Mouse (Mus musculus) ovary, adult 18-20 months (tissue): Measurements from ENCODE around the gene Slc41a2.

Experiments
- DNase-seq: peaks from one replicate; pipeline ENCODE4 v3.0.0; 2022; ENCODE audit warnings: low spot score, mixed read lengths

The Slc41a2 gene

DNA sequence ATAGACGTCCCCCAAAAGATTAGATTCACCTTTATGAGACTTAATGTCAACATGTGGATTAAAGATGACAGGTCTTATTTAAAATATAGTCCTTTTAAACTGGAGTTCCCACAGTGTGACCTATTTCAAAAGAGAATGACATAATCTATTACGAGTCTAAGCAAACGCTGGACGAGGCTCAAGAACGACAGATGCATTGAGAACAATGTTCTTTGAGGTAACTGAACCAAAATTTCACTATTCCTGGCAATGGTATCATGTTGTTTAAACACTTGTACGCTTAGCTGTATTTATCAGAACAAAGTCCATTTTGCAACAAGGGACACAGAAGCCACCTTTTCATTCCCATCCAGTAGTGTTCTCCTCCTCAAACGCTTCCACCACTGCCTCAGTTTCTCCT, 27.3 kb downstream of the Slc41a2 start:
- DNase-seq, result no peak

DNA sequence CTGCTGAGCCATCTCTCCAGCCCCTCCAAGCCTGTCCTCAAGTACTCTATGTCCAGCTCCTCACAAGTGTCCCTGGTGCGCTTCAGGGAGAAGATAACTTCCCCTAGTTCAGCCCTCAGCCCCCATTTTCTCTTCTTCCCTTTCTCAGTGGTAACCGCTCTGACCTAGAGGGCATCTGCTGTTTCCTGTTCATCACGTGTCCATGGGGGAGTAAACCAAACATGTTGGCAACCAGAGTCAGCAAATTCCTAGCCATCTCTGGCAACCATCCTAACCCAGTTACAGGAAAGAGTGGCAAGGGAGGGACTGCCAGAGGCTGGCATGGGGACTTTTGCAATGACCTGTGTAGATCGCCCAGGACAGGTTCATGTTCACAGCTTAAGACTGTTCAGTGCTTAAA, 36.0 kb downstream of the Slc41a2 start:
- peak; percentile 19 for DNase-seq

DNA sequence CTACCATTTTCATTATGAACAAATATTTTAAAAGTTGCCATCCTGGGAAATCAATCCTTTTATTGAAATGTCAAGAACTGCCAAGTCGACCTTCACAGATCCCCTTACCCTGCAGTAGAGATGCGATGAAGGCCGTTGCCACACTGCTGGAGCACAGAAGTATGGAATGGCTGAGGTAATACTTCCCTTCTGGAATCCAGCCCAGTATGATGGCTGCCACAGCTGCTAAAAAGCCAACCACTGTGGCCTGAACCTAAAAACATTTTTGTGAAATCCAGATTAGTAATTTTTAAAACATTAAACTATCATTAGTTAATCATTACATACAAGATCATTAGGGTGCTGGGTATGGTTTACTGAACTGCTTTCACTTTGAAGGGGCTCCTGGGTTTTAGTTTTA, 36.6 kb downstream of the Slc41a2 start:
- no peak for DNase-seq

DNA sequence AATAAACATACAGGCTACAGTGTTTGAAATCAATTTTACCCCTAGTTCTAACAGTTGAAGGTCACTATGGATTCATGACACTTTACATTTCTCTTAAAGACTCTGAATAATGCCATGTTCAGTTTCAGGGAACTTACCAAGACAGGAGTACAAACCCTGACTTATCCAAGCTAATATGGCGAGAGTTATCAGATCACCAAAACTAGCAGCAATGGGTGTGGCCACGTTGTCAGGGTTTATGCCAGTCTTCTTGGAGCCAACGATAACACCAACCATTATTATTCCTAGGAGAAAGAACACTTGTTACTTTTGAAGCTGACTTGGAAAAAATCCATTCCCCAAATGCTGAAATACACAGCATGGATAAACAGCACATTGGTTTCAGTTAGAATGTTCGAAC, 40.7 kb downstream of the Slc41a2 start:
- no peak for DNase-seq

DNA sequence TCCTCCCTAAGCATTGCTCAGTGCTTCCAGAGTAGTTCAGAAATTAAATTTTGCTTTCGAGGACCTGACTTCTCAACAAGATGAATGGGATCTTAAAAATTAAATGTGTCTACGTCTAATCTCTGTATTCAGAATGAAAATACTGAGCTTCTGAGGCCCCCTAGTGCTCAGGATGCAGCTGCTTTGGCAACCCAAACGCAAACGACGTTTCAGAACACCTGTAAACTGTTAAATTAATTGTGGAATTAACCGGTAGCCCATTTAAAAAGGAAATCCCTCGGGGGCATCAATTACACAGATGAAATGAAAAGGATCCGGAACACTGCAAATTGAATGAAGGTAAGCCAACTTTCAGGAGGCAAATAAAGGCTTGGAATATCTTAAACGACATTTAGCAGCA, 42.9 kb downstream of the Slc41a2 start:
- no peak for DNase-seq

DNA sequence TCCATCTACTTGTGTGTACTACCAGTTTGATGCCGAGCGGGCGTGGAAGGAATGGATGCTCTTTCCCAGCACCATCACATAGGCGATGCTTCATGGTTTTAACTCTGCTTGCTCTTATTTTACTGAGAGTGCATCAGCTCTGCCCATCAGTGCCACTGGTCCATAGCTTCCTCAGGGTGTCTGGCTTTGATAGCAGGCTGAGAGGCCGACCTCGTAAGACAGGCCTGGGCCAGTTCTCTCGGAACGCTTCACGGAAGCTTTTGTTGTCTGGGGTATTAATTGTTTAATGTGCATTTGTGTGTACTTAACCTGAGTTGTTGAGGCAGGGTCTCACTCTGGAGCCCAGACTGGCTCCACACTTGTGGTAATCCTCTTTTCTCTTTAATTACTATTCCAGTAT, 44.3 kb downstream of the Slc41a2 start:
- DNase-seq, result no peak

DNA sequence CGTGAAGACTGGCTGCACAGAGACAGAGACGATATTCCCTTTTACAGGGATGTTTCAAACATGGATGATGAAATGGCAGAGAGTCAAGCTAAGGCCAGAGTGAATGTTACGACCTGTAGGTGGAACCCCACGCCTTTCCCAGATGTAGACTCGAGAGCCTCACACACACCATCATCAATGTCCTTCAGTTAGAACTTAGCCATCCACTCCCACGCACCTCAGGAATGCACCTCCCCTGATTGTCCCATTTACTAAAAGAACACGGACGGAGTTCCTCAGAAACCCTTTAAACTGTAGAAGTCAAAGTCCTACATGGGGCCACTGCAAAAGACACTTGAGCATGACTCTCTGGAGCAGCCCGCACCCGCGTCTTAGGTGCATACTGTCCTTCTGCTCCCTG, 46.0 kb downstream of the Slc41a2 start:
- DNase-seq, result peak; percentile 20

GRCm38 (mm10) chr10:83287828-83288227, 49.9 kb downstream of the Slc41a2 start:
- no peak for DNase-seq

DNA sequence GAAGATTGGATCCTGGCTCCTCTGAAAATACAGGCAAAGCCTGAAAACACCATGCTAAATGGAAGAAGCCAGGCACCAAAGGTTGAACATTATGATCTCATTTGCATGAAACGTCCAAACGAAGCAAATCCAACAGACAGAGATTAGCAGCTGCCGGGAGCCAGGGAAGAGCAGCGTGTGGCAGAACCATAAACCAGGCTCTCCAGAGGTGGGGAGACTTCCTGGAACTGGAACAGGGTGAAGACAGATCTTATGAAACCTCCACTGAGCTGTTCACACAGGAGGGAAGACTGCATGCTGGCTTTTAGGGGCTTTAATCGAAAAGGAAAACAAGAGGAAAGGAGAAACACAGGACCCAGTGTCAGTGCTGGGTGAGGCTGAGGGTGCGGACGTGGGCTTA, 51.3 kb downstream of the Slc41a2 start:
- DNase-seq, result no peak

DNA sequence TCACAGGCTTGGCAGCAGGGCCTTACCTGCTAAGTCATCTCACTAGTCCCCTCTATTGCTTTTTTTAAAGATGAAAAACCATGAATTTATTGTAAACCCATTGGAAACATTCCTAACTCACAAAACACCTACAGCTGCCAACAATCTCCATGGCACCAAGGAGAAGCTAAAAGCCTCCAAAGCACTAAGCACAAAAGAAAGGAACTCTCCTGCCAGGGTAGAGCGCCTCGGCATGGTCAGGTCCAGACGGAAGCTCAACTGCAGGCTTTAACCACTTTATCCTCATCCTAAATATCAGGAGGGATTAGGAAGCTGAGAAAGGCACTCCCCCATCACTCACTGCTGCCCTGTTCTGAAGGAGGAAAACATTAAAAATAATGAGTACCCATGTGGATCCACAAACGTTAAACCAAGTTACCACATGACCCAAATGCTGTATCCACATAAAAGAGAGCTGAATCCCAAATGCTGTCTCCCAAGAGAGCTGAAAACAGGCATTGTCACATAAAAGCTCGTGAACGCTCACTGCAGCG, 51.9 kb downstream of the Slc41a2 start:
- no peak for DNase-seq

DNA sequence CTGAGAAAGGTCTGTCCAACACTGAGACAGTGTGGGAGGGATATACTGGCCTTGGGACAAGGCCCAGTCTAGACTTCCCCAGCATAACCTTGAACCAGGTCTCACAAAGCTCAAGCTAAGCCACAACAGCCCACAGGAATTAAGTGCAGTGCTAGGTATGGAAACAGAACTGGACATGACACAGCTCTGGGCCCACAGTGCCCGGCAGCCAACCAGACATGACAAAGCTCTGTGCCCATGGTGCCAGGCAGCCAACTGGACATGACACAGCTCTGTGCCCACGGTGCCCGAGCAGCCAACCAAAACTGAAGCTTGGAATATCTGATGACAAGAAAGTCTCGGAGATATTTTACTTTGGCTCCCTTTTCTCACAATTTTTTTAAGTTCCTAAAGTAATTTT, 52.8 kb downstream of the Slc41a2 start:
- no peak for DNase-seq

- no peak for DNase-seq
These were observed 71.0 kb downstream of the Slc41a2 start for GRCm38 (mm10) chr10:83266731-83267130.

DNA sequence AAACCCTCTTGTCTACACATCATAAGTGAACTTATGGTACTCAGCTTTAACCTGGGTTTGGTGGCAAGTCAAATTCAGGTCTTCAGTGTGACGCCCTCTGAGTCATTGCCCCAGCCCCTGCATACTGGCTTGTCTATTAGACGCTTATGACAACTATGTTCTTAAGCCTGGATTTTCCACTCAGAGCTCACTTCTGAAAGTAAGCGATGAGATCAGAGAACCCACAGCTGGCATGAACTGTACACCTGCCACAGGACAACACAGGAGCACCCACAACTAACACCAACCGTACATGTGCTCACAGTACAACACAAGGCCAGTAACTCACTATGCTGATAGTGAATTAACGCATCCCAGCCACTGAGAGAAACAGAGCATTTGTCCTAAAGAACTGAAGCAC, 71.4 kb downstream of the Slc41a2 start:
- DNase-seq, result no peak

DNA sequence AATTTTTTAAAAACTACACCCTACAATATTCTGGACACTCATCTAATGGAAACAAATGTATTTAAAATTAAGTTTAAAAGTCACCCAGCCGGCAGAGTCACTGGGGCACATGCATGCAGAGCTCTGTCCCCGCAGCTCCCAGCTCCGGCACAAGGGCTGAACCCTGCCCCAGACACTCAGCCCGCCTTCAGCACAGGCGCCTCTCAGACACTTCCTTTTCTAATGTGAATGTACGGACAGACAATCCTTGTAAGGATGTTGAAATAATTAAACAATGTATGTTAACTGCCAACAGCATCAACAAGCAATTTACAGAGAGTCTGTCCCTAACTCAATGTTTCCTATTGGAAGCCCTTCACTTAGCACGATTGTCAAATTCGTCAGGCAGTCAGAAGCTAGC, 73.0 kb downstream of the Slc41a2 start:
- DNase-seq, result no peak

GRCm38 (mm10) chr10:83264056-83264455, 73.6 kb downstream of the Slc41a2 start:
- DNase-seq, result no peak

DNA sequence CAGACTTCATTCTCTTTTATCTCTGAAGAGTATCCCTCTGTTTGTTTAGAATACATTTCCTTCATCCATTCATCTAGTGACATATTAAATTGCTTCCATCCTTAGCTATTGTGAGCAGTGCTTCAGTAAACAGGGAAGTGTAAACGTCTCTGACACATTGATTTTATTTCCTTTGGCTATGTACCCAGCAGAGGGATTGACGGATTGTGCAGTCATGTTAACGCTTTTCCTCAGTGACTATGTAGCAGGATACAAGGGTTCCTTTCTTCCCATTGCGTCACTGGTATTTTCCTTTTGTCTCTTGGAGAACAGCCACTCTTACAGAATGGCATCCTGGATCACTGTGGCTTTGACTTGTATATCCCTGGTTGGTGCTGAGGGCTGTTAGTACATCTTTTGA, 76.4 kb downstream of the Slc41a2 start:
- no peak for DNase-seq

GRCm38 (mm10) chr10:83251377-83251776, 86.3 kb downstream of the Slc41a2 start:
- no peak for DNase-seq

GRCm38 (mm10) chr10:83248036-83248435, 89.6 kb downstream of the Slc41a2 start:
- DNase-seq, result no peak

- no peak for DNase-seq
These were observed 92.0 kb downstream of the Slc41a2 start for GRCm38 (mm10) chr10:83245720-83246119.

GRCm38 (mm10) chr10:83244131-83244530, 93.6 kb downstream of the Slc41a2 start:
- no peak for DNase-seq

DNA sequence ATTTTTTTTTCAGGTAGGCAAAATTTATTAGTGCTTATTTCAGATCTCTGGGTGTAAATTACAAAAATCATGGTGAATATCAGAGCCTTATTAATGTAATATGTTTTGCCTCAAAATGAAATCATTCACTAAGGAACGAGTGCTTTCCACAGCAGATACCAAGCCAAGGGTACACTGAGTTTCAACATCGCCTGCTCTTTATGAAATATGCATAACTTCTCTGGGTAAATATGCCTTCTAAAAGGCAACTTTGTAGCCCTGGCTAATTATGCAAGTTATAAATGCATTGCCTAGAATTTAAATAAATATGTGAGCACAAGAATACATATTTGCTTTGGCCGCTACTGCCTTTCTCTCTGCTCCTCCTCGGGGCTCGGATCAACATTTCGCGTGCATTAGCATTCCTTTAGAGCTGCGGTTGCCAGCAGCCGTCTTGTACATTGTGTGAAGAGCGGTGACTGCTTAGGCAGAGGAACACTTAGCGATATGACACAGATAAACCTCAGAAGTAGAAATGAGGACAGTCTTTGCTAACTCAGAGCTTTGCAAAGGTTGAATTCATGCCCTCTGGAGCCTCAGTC, 95.5 kb downstream of the Slc41a2 start:
- DNase-seq, result no peak

DNA sequence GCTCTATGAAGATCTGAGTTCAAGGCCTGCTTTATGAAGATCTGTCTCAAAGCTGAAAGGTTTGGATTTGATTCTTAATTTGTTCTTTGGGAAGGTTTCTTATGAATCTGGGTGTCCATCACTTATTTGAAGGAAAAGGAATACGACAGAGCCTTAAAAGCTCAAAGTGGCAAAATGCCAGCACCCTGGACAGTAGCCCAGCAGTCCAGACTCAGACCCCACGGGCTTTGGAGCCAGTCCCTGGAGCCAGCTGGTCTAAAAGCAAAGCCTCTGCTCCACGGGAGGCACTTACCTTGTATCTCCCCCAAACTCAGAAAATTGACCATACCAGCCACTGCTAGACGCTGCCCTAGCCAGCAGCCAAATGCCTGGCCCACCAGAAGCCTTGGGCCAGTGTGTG, 103.3 kb downstream of the Slc41a2 start:
- DNase-seq, result no peak

- no peak for DNase-seq
These were observed 103.7 kb downstream of the Slc41a2 start for GRCm38 (mm10) chr10:83233967-83234366.

- DNase-seq, result no peak
These were observed 109.1 kb downstream of the Slc41a2 start for GRCm38 (mm10) chr10:83228626-83229025.

DNA sequence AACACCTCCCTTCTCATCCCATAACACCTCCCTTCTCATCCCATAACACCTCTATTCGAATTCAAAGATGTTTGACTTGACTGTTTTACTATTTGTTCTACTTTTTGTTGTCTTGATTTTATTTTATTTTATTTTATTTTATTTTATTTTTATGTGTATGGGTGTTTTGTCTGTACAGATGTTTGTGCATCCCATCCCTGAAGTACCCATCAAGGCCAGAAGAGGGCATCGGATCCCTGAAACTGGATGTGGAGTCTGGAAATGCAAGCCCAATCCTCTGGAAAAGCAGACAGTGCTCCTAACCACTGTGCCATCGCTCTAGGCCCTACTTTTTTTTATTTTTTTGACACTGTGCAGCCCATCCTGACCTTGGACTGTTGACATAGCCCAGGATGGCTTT, 112.7 kb downstream of the Slc41a2 start:
- DNase-seq, result no peak
